Mouse (Mus musculus): ENCODE measurements around the gene Mtrr. TPM values are rescaled to one million over a fixed set of nuclear protein-coding genes. Genes with fewer than 3 reads are reported as not detected.
"Not testable (repeated sequence)": the region's sequence is repeated elsewhere in the genome, so short reads cannot be mapped to it uniquely, and the experiment has no call there.

Mtrr gene
- polyA plus RNA-seq, 1 experiment from 2014 or later = 13.3 TPM

DNA sequence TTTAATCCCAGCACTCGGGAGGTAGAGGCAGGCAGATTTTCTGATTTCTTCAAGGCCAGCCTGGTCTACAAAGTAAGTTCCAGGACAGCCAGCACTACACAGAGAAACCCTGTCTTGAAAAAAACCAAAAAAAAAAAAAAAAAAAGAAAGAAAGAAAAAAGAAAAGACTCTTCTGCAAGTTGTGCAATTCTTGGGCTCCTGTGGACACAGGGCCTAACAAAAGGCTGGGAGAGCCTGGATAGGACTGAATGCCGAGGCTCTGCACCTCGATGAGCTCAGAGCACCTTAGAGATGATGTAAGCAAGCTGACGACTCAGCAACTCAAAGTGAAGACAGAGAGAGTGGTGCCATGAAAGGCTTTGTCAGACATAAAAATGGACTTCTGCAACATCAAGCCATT lies 7.6 kb downstream of the Mtrr start:
- H3K27me3 ChIP-seq (ENCODE audit: control insufficient read depth, insufficient read depth, low read depth, low read length) = no peaks in the 10 kb centered on the region
- no peak for ATAC-seq
- no peak overlapping the region for H3K4me3 ChIP-seq (ENCODE audit: low read depth, low read length)
- WGBS = 83% methylated on average over 4 of the region's 4 CpGs
- H3K27ac ChIP-seq (ENCODE audit: low read length) = no peak overlapping the region
- H3K9me3 ChIP-seq (replicated peaks; ENCODE audit: control insufficient read depth, low read length, poor library complexity, severe bottlenecking) = no peaks in the 10 kb centered on the region
- peaks cover 8% of the 10 kb centered on the region for H3K36me3 ChIP-seq (ENCODE audit: control insufficient read depth, insufficient read depth, low read length)
- no peak overlapping the region for H3K4me2 ChIP-seq (ENCODE audit: low read length)
- no peak overlapping the region for H3K9ac ChIP-seq (ENCODE audit: low read depth, low read length)
- H3K4me1 ChIP-seq (ENCODE audit: control insufficient read depth, insufficient read depth, low read length) = no peaks in the 10 kb centered on the region

DNA sequence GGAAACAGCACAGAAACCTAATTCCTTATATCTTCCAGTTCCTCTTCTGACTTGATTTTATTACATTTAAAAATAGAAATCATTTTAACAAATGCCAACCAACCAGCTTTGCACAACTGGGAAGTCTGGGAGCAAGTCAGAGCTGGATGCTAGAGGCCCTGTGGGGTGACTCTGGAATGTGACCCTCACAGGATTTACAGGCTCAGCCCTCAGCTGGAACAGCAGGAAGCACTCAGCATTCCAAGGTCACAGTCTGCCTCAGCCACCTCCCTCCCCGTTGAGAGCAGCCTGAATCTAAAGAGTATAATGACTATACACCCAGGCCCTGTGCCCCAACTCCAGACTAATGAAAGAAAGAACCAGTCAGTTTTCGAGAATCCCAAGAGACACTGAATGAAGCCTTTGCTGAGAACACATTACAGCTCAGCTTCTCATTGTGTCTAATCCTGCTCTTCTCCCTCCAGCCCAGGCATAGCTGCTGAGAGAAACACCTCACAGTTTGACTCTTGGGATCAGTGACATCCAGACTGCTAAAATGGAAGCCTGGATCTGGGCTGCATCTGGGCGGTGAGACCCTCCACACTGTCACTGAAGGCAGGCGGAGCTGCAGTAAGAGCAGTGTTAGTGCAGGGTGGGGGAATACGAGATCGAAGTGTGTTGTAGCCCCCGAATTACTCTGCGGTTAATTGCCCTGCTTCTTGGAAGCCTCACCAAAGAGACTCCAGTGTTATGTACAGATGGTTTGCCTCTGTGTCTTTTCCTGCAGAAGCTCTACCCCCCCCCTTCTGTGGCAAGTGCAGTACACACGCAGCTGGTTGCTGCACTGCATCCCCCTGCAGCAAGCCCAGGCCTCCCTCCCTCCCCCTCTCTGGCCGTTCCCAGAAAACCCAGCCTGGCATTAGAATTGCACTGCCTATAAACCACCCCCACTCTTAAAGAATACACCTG lies 8.7 kb downstream of the Mtrr start:
- H3K9me3 ChIP-seq (replicated peaks; ENCODE audit: control insufficient read depth, low read length, poor library complexity, severe bottlenecking) = no peaks in the 10 kb centered on the region
- no peak overlapping the region for H3K27ac ChIP-seq (ENCODE audit: low read length)
- no peak overlapping the region for H3K9ac ChIP-seq (ENCODE audit: low read depth, low read length)
- H3K4me2 ChIP-seq (ENCODE audit: low read length) = no peak overlapping the region
- no peak overlapping the region for H3K4me3 ChIP-seq (ENCODE audit: low read depth, low read length)
- 55% methylated on average over 10 of the region's 10 CpGs for WGBS
- peaks cover 10% of the 10 kb centered on the region for H3K36me3 ChIP-seq (ENCODE audit: control insufficient read depth, insufficient read depth, low read length)
- no peaks in the 10 kb centered on the region for H3K27me3 ChIP-seq (ENCODE audit: control insufficient read depth, insufficient read depth, low read depth, low read length)
- H3K4me1 ChIP-seq (ENCODE audit: control insufficient read depth, insufficient read depth, low read length) = no peaks in the 10 kb centered on the region
- ATAC-seq = no peak

DNA sequence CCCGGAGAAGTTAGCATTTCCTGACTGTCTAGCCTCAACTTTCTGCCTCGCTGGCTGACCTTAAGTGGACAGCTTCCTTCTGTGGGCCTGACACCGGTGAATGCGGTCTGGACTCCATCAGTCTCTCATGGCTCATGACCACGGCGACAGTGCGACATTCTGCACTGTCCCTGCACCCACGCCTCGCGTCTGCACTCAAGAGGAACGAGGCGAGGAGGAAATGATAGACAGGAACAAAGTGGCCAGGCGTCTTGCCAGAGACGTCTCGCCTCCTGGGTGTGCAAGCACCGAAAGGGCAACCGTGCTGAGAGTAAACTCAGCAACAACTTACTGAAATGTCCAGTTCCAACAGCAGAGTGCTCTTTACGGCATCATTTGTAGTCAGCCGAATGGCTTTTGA lies 9.7 kb downstream of the Mtrr start:
- no peaks in the 10 kb centered on the region for H3K27me3 ChIP-seq (ENCODE audit: control insufficient read depth, insufficient read depth, low read depth, low read length)
- H3K4me1 ChIP-seq (ENCODE audit: control insufficient read depth, insufficient read depth, low read length) = no peaks in the 10 kb centered on the region
- WGBS = 93% methylated on average over 19 of the region's 19 CpGs
- no peak for ATAC-seq
- H3K9ac ChIP-seq (ENCODE audit: low read depth, low read length) = no peak overlapping the region
- H3K9me3 ChIP-seq (replicated peaks; ENCODE audit: control insufficient read depth, low read length, poor library complexity, severe bottlenecking) = no peaks in the 10 kb centered on the region
- H3K36me3 ChIP-seq (ENCODE audit: control insufficient read depth, insufficient read depth, low read length) = peaks cover 16% of the 10 kb centered on the region
- H3K4me2 ChIP-seq (ENCODE audit: low read length) = no peak overlapping the region
- H3K27ac ChIP-seq (ENCODE audit: low read length) = no peak overlapping the region
- H3K4me3 ChIP-seq (ENCODE audit: low read depth, low read length) = no peak overlapping the region

GRCm38 (mm10) chr13:68569589-68570336 lies 12.2 kb downstream of the Mtrr start:
- H3K36me3 ChIP-seq (ENCODE audit: control insufficient read depth, insufficient read depth, low read length) = peaks cover 32% of the 10 kb centered on the region
- no peak overlapping the region for H3K4me3 ChIP-seq (ENCODE audit: low read depth, low read length)
- no peaks in the 10 kb centered on the region for H3K27me3 ChIP-seq (ENCODE audit: control insufficient read depth, insufficient read depth, low read depth, low read length)
- peak; percentile 68 for ATAC-seq
- H3K27ac ChIP-seq (ENCODE audit: low read length) = no peak overlapping the region
- H3K4me1 ChIP-seq (ENCODE audit: control insufficient read depth, insufficient read depth, low read length) = no peaks in the 10 kb centered on the region
- no peak overlapping the region for H3K9ac ChIP-seq (ENCODE audit: low read depth, low read length)
- no peak overlapping the region for H3K4me2 ChIP-seq (ENCODE audit: low read length)
- H3K9me3 ChIP-seq (replicated peaks; ENCODE audit: control insufficient read depth, low read length, poor library complexity, severe bottlenecking) = no peaks in the 10 kb centered on the region
- WGBS = 70% methylated on average over 17 of the region's 17 CpGs

GRCm38 (mm10) chr13:68568548-68568947 lies 13.4 kb downstream of the Mtrr start:
- 93% methylated on average over 11 of the region's 11 CpGs for WGBS
- H3K36me3 ChIP-seq (ENCODE audit: control insufficient read depth, insufficient read depth, low read length) = peaks cover 41% of the 10 kb centered on the region

GRCm38 (mm10) chr13:68568110-68568509 lies 13.8 kb downstream of the Mtrr start:
- Histone ChIP-seq H3K9me3 (replicated peaks; ENCODE audit: control insufficient read depth, low read length, poor library complexity, severe bottlenecking) (no peaks in the 10 kb centered on the region), H3K4me3 (ENCODE audit: low read depth, low read length) (no peak overlapping the region), H3K27ac (ENCODE audit: low read length) (no peak overlapping the region), H3K27me3 (ENCODE audit: control insufficient read depth, insufficient read depth, low read depth, low read length) (no peaks in the 10 kb centered on the region), H3K36me3 (ENCODE audit: control insufficient read depth, insufficient read depth, low read length) (peaks cover 46% of the 10 kb centered on the region), H3K4me2 (ENCODE audit: low read length) (no peak overlapping the region), H3K4me1 (ENCODE audit: control insufficient read depth, insufficient read depth, low read length) (no peaks in the 10 kb centered on the region), H3K9ac (ENCODE audit: low read depth, low read length) (no peak overlapping the region)
- WGBS = 98% methylated on average over 9 of the region's 9 CpGs
- ATAC-seq = no peak

More at GRCm38 (mm10) chr13:68568548-68568947, 13.4 kb downstream of the Mtrr start:
- Histone ChIP-seq H3K9me3 (replicated peaks; ENCODE audit: control insufficient read depth, low read length, poor library complexity, severe bottlenecking) (no peaks in the 10 kb centered on the region), H3K4me1 (ENCODE audit: control insufficient read depth, insufficient read depth, low read length) (no peaks in the 10 kb centered on the region), H3K27me3 (ENCODE audit: control insufficient read depth, insufficient read depth, low read depth, low read length) (no peaks in the 10 kb centered on the region), H3K27ac (ENCODE audit: low read length) (no peak overlapping the region), H3K9ac (ENCODE audit: low read depth, low read length) (no peak overlapping the region), H3K4me3 (ENCODE audit: low read depth, low read length) (no peak overlapping the region), H3K4me2 (ENCODE audit: low read length) (no peak overlapping the region)
- no peak for ATAC-seq

DNA sequence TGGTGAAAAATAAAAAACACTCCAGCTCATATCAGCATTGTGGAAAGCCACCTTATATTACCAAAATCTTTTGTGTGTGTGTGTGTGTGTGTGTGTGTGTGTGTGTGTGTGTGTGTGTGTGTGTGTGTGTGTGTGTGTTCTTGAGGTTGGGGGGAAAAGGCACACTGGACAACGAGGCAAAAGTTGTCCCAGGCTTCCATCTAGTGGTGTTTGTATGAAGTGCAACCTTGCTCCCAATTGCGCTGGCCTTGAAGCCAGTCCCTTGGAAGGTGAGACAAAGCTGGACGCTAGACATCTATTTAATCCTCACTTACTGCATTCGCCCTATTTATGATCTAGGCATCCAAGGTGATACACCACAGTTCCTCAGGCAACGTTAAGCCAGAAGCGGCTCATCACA lies 28.6 kb downstream of the Mtrr start:
- not testable (repeated sequence) for H3K27me3 ChIP-seq (ENCODE audit: control insufficient read depth, insufficient read depth, low read depth, low read length); H3K27ac ChIP-seq (ENCODE audit: low read length); H3K4me2 ChIP-seq (ENCODE audit: low read length); H3K4me3 ChIP-seq (ENCODE audit: low read depth, low read length); H3K4me1 ChIP-seq (ENCODE audit: control insufficient read depth, insufficient read depth, low read length); H3K9me3 ChIP-seq (replicated peaks; ENCODE audit: control insufficient read depth, low read length, poor library complexity, severe bottlenecking); H3K36me3 ChIP-seq (ENCODE audit: control insufficient read depth, insufficient read depth, low read length); H3K9ac ChIP-seq (ENCODE audit: low read depth, low read length)
- 25% methylated on average over 4 of the region's 6 CpGs for WGBS
- ATAC-seq = peak; percentile 78; the same call in 1 of the 2 replicates

Measured in midbrain, embryonic 16.5 days (tissue).